In genomic region chr16:8674165-8674564, GRCm38 (mm10) we compare ENCODE assay signal across 9 mouse cellular contexts. TPM values are rescaled to one million over a fixed set of nuclear protein-coding genes. Genes with fewer than 3 reads are reported as not detected.
DNase-seq lines count a peak whose midpoint lies in the region; ATAC-seq and TF ChIP-seq lines count a peak whose summit lies in the region.
"Had no signal": no experiment of that assay in that cellular context is flagged by ENCODE, and none has a peak within 500 bp of the region (broad histone marks: within the 10 kb centered on the region; RNA-seq: fewer than 3 reads in every experiment).

No protein-coding gene starts in this region.

- H3K27me3 ChIP-seq in kidney, adult 2 months (replicated peaks; ENCODE audit: control insufficient read depth, insufficient read depth, low read length) = no peaks in the 10 kb centered on the region
- H3K27me3 ChIP-seq in MEL (ENCODE audit: control insufficient read depth in 1 of 2, insufficient read depth in 2 of 2, low read length in 2 of 2) = no peaks in the 10 kb centered on the region
- peaks cover 30% of the 10 kb centered on the region for H3K27me3 ChIP-seq in megakaryocyte, embryonic 14.5 days (replicated peaks)

- no peak for TF ChIP-seq POLR2A in kidney, adult 2 months (IDR thresholded peaks at IDR 0.05; ENCODE audit: low read depth, low read length)
- TF ChIP-seq POLR2A in MEL (IDR thresholded peaks at IDR 0.05; ENCODE audit: control insufficient read depth in 1 of 2, insufficient read depth in 1 of 2, low read depth in 1 of 2, low read length in 2 of 2, poor library complexity in 1 of 2) = no peak

- H3K4me3 ChIP-seq in kidney, adult 2 months (ENCODE audit: insufficient read depth, low read depth, low read length) = no peak overlapping the region
- H3K4me3 ChIP-seq in MEL (ENCODE audit: control insufficient read depth in 1 of 2, insufficient read depth in 1 of 2, low read depth in 2 of 2, low read length in 2 of 2) = peak overlapping the region; percentile 53 to 68
- peak overlapping the region; percentile 89 for H3K4me3 ChIP-seq in megakaryocyte, embryonic 14.5 days (replicated peaks)

- TF ChIP-seq CTCF in kidney, adult 2 months (conservative IDR thresholded peaks at IDR 0.05; ENCODE audit: insufficient read depth, insufficient read length, low read depth, low read length) = peak; percentile 84
- peak; percentile 80 to 97 (median 81) for TF ChIP-seq CTCF in MEL (IDR thresholded peaks at IDR 0.05 in 2 of 3, conservative IDR thresholded peaks at IDR 0.05 in 1 of 3; ENCODE audit: control insufficient read depth in 1 of 3, insufficient read depth in 1 of 3, low read depth in 2 of 3, low read length in 3 of 3, poor library complexity in 1 of 3, severe bottlenecking in 1 of 3)

- peak overlapping the region; percentile 56 for H3K9ac ChIP-seq in MEL (ENCODE audit: control insufficient read depth, low read depth, low read length, poor library complexity, severe bottlenecking)

- ATAC-seq in common myeloid progenitor, adult 5-6 weeks (replicated peaks; ENCODE audit: low read depth, poor library complexity, severe bottlenecking) = peak; percentile 58
- peak; percentile 27 for ATAC-seq in inflammation-experienced regulatory T-cells, adult 6 months

- no peak overlapping the region for H3K27ac ChIP-seq in kidney, adult 2 months (ENCODE audit: insufficient read depth, low read depth, low read length)
- no peak overlapping the region for H3K27ac ChIP-seq in MEL (ENCODE audit: control insufficient read depth, low read depth, low read length)

- H3K4me1 ChIP-seq in kidney, adult 2 months (ENCODE audit: control insufficient read depth, insufficient read depth, low read length) = peaks cover 7% of the 10 kb centered on the region; the same call in 1 of the 2 replicates
- peaks cover 13 to 44% of the 10 kb centered on the region in 2 experiments for H3K4me1 ChIP-seq in MEL (ENCODE audit: control insufficient read depth in 1 of 2, insufficient read depth in 2 of 2, low read length in 2 of 2)
- peaks cover 65% of the 10 kb centered on the region for H3K4me1 ChIP-seq in megakaryocyte, embryonic 14.5 days

- H3K9me3 ChIP-seq in MEL (replicated peaks; ENCODE audit: insufficient read depth, low read length) = no peaks in the 10 kb centered on the region
- no peaks in the 10 kb centered on the region for H3K9me3 ChIP-seq in megakaryocyte, embryonic 14.5 days

- peak; percentile 62 for DNase-seq in kidney, adult 2 months
- no peak for DNase-seq in kidney, adult 11 months
- DNase-seq in MEL (ENCODE audit: low read depth, low spot score) = peak; percentile 94
- DNase-seq in testis, postnatal 14 days (ENCODE audit: low spot score) = peak; percentile 39
- DNase-seq in urinary bladder, postnatal 25 days (ENCODE audit: low spot score) = no peak

- TF ChIP-seq EP300 in MEL (IDR thresholded peaks at IDR 0.05; ENCODE audit: low read depth in 1 of 2, low read length in 2 of 2) = no peak

- 5% methylated on average over 8 of the region's 8 CpGs for WGBS in kidney, adult 2 months

- peak; percentile 98 for TF ChIP-seq RAD21 in MEL (IDR thresholded peaks at IDR 0.05; ENCODE audit: low read depth, low read length)

- no peaks in the 10 kb centered on the region; the same call in 1 of the 2 replicates for H3K79me2 ChIP-seq in MEL (ENCODE audit: control insufficient read depth, insufficient read depth, low read length, poor library complexity)

- no peaks in the 10 kb centered on the region for H3K36me3 ChIP-seq in kidney, adult 2 months (ENCODE audit: control insufficient read depth, insufficient read depth, low read length)
- peaks cover 0 to 27% of the 10 kb centered on the region in 2 experiments; a peak in 2 of 4 replicates for H3K36me3 ChIP-seq in MEL (ENCODE audit: control insufficient read depth in 1 of 2, insufficient read depth in 2 of 2, low read length in 2 of 2)
- H3K36me3 ChIP-seq in megakaryocyte, embryonic 14.5 days (replicated peaks; ENCODE audit: low read length) = no peaks in the 10 kb centered on the region

TF ChIP-seq in MEL, 35 proteins besides CTCF, POLR2A, EP300 and RAD21:
- TF ChIP-seq SMC3 (IDR thresholded peaks at IDR 0.05; ENCODE audit: low read depth, low read length) (peak; percentile 92), SIN3A (IDR thresholded peaks at IDR 0.05; ENCODE audit: low read length) (peak; percentile 21; the same call in 1 of the 2 replicates), MAZ (IDR thresholded peaks at IDR 0.05; ENCODE audit: low read depth, low read length) (peak; percentile 96), KAT2A (conservative IDR thresholded peaks at IDR 0.05; ENCODE audit: low read depth, low read length) (no peak), MAX (IDR thresholded peaks at IDR 0.05; ENCODE audit: low read length) (no peak), ELF1 (IDR thresholded peaks at IDR 0.05; ENCODE audit: low read depth, low read length) (peak; percentile 40; the same call in 1 of the 2 replicates), ETS1 (IDR thresholded peaks at IDR 0.05; ENCODE audit: low read depth, low read length) (no peak), MXI1 (IDR thresholded peaks at IDR 0.05; ENCODE audit: low read depth, low read length) (peak; percentile 62), ZKSCAN1 (IDR thresholded peaks at IDR 0.05; ENCODE audit: low read depth, low read length) (no peak), ZC3H11A (IDR thresholded peaks at IDR 0.05; ENCODE audit: low read depth, low read length) (peak; percentile 91), TCF12 (IDR thresholded peaks at IDR 0.05; ENCODE audit: low read depth, low read length) (no peak), TBP (IDR thresholded peaks at IDR 0.05; ENCODE audit: low read depth, low read length) (0 out of 2 replicates have a peak, but pooled peaks have one; percentile 1), ZNF384 (IDR thresholded peaks at IDR 0.05; ENCODE audit: low read depth, low read length) (0 out of 2 replicates have a peak, but pooled peaks have one; percentile 28)

RNA-seq across cellular contexts. Expression of gene Carhsp1, which starts 2.2 kb away (rescaled TPM):
- polyA plus RNA-seq in kidney, adult 2 months (2012; rRNA removed) = 55.0 and 56.1 TPM in 2 replicates
- 19.5 and 21.4 TPM in 2 replicates for total RNA-seq in MEL (2012; rRNA removed)
- 10 to 100 TPM in 1 of 2 experiments, not detected in 1; 28.0 TPM for polyA plus RNA-seq in MEL (2012; ENCODE audit: insufficient read depth in 1 of 2, insufficient read length in 2 of 2, low read depth in 1 of 2, low replicate concordance in 2 of 2, missing spikeins in 1 of 2)
- 9.1 and 9.8 TPM in 2 replicates for total RNA-seq in common myeloid progenitor, adult 5-6 weeks (2017)
- 10 to 100 TPM; 14.0 to 53.9 (median 14.9) TPM for polyA plus RNA-seq in inflammation-experienced regulatory T-cells, adult 6 months (2017; shearing (Covaris generic))
- polyA plus RNA-seq in megakaryocyte, embryonic 14.5 days (2012; ENCODE audit: insufficient read depth, low replicate concordance) = 7.1 and 8.5 TPM in 2 replicates

RNA-seq across cellular contexts. Expression of gene Gm5767, which starts 6.4 kb away (rescaled TPM):
- polyA plus RNA-seq in kidney, adult 2 months (2012; rRNA removed) = 0.56 and 0.64 TPM in 2 replicates
- not detected in 2 replicates for total RNA-seq in MEL (2012; rRNA removed)
- not detected for polyA plus RNA-seq in MEL (2012; ENCODE audit: insufficient read depth in 1 of 2, insufficient read length in 2 of 2, low read depth in 1 of 2, low replicate concordance in 2 of 2, missing spikeins in 1 of 2)
- not detected in 2 replicates for total RNA-seq in common myeloid progenitor, adult 5-6 weeks (2017)
- polyA plus RNA-seq in inflammation-experienced regulatory T-cells, adult 6 months (2017; shearing (Covaris generic)) = not detected
- polyA plus RNA-seq in megakaryocyte, embryonic 14.5 days (2012; ENCODE audit: insufficient read depth, low replicate concordance) = not detected in 2 replicates
- polyA plus RNA-seq: stomach, embryonic 14.5 days had no signal

RNA-seq across cellular contexts. Expression of gene Tmem186, which starts 36.7 kb away (rescaled TPM):
- polyA plus RNA-seq in kidney, adult 2 months (2012; rRNA removed) = 13.4 and 13.8 TPM in 2 replicates
- 18.4 and 22.5 TPM in 2 replicates for total RNA-seq in MEL (2012; rRNA removed)
- polyA plus RNA-seq in MEL (2012; ENCODE audit: insufficient read depth in 1 of 2, insufficient read length in 2 of 2, low read depth in 1 of 2, low replicate concordance in 2 of 2, missing spikeins in 1 of 2) = 10 to 100 TPM; 18.9 to 99.9 TPM
- 19.9 and 20.4 TPM in 2 replicates for total RNA-seq in common myeloid progenitor, adult 5-6 weeks (2017)
- 10 to 100 TPM in 2 of 3 experiments, 1 to 10 TPM in 1; 8.0 to 12.6 (median 12.5) TPM for polyA plus RNA-seq in inflammation-experienced regulatory T-cells, adult 6 months (2017; shearing (Covaris generic))
- 1.3 and 2.5 TPM in 2 replicates for polyA plus RNA-seq in megakaryocyte, embryonic 14.5 days (2012; ENCODE audit: insufficient read depth, low replicate concordance)

RNA-seq across cellular contexts. Expression of gene Pmm2, which starts 36.7 kb away (rescaled TPM):
- polyA plus RNA-seq in kidney, adult 2 months (2012; rRNA removed) = 64.2 and 66.6 TPM in 2 replicates
- total RNA-seq in MEL (2012; rRNA removed) = 44.5 and 53.4 TPM in 2 replicates
- polyA plus RNA-seq in MEL (2012; ENCODE audit: insufficient read depth in 1 of 2, insufficient read length in 2 of 2, low read depth in 1 of 2, low replicate concordance in 2 of 2, missing spikeins in 1 of 2) = 10 to 100 TPM in 1 of 2 experiments, not detected in 1; 96.0 TPM
- 42.3 and 48.4 TPM in 2 replicates for total RNA-seq in common myeloid progenitor, adult 5-6 weeks (2017)
- 100 to 1,000 TPM in 1 of 3 experiments, 10 to 100 TPM in 2; 89.9 to 115 (median 99.3) TPM for polyA plus RNA-seq in inflammation-experienced regulatory T-cells, adult 6 months (2017; shearing (Covaris generic))
- polyA plus RNA-seq in megakaryocyte, embryonic 14.5 days (2012; ENCODE audit: insufficient read depth, low replicate concordance) = 5.6 and 29.3 TPM in 2 replicates

Comparison
In these comparisons a context has a peak if more than half of its experiments do, and no peak if none do; other contexts are left out.
1. DNase-seq: peak in kidney, adult 2 months (single experiment), MEL (single experiment) and testis, postnatal 14 days (single experiment); none in kidney, adult 11 months (single experiment) and urinary bladder, postnatal 25 days (single experiment).